Mouse (Mus musculus) megakaryocyte progenitor cell, adult 5-6 weeks (primary cell): ENCODE measurements around the gene Aqp6. TPM values are rescaled to one million over a fixed set of nuclear protein-coding genes. Genes with fewer than 3 reads are reported as not detected.

Experiments
- ATAC-seq: replicated peaks from 2 replicates; pipeline ENCODE4 v1.8.0; 2016; ENCODE audit warnings: mild to moderate bottlenecking, moderate TSS enrichment, inconsistent platforms; ENCODE audit not compliant: poor library complexity
- total RNA-seq, 2 experiments: library from RNA; stranded (forward) in 1 of 2; stranded (reverse) in 1 of 2; fragments of 157-497, 149-512 nt in 1 of 2; fragments of 200-1000 nt in 1 of 2; gene quantifications; 2 replicates each; pipeline versions ENCODE4 v1.2.3 to v1.2.4; 2015 to 2017

Aqp6 gene
- total RNA-seq, 2 experiments from 2014 or later = not detected

DNA sequence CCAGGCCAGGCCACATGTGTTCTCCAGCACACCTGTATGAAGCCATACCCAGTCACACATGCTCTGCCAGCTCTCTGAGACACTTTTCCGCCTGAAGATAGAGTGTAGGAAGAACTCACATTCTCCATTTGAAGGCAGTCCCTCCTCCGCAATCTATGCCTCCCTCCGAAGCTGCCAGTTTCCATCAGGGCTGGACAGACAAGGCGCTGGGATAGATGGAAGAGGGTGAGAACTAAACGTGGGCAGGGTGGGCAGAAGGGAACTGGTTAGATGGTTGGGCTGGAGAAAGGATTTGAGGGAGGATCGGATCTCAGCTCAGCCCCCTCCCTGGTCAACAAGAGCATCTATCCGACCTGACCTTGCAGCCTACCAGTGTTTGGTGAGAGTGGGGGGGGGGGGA, 4.4 kb upstream of the Aqp6 start:
- ATAC-seq = no peak

DNA sequence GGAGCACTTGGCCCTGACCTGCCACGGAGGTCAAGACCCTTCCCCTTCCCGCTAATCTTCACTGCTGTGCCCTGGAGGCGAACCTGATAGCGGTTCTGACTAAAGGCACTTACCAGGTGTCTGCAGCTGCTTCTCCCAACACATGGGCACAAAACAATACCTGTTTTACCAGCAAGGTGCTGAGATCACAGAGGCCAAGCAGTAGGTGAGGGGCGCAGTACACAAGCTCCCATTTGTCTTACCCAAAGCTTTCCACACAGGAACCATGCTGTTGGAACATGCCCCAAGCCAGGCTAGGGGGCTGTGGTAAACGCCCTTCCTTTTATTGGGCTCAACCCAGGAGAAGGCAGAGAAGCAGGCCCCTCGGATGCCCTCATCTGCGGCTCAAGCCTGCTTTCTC, 3.6 kb upstream of the Aqp6 start:
- no peak for ATAC-seq

GRCm38 (mm10) chr15:99599245-99600070, 1.7 kb upstream of the Aqp6 start:
- ATAC-seq = no peak

GRCm38 (mm10) chr15:99601823-99602120, 572 bp downstream of the Aqp6 start:
- ATAC-seq = no peak

- no peak for ATAC-seq
These were observed 1.1 kb downstream of the Aqp6 start for GRCm38 (mm10) chr15:99602206-99602820.

DNA sequence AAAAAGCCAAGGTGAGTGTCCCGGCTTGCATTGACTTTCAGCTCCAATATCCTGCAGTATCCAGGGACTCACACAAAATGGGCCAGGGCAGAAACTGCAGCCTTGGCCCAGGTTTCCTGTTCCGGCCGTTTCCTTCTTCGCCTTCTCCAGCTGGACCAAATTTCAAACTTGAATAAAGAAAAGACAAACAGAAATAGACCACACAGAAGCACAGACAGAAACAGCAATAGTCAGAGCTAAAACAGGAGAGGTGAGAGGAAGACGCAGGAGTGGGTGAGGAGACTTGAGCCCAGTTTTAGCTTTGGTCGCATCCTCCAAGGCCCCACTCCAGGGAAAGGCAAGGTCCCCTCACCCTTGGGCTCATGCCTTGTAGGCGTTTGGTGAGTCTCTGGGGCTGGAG, 2.0 kb downstream of the Aqp6 start:
- no peak for ATAC-seq

GRCm38 (mm10) chr15:99605595-99605994, 4.4 kb downstream of the Aqp6 start:
- ATAC-seq = no peak

DNA sequence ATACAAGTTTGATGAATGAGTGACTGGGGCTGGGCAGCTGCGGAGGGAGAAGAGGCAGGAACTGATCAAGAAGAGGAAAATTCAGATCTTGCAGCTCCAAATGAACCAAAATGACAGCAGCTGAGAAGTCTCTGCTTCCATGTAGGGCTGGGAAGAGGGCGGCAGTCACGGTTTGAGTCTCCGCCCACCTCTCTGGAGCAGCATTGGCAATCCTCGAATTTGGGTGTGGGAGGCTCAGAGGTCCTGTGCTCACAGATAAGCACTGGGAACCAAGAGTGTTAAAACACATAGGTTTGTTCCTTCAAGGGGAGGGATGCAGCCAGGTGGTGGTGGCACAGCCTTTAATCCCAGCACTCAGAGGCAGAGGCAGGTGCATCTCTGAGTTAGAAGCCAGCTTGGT, 5.3 kb downstream of the Aqp6 start:
- ATAC-seq = peak; percentile 88

DNA sequence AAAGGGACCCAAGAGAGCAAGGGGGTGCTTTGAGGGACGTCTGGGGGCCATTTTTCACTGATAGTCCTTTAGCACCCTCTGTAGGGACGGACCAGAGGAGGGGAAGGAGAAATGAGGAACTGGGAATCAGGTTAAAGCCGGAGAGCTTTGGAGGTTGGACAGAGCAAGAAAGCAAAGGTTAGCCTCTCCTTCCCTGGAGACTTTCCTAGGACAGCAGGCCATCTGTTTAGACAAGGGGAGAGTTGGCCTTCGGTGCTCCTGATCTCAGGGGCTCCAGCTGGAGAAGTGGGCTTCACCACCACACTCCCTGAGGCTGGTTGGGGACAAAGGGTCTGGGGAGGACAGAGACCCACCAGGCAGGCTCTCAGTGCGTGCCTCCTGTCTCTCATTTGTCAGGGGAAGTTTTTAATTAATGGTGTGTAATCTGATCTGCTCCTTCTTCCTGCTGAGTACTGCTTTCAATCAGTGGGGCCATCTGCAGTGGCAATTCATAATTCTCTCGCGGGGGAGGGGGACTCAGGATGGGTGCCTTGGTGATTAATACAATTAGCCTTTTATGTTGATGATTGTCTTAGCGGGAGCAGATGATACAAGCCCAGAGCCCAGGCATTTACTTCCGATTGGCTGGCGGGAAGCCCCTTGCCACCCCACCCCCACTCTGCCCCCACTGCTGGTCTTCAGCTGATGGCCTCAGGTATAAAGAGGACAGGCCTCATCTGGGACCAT, 6.4 kb downstream of the Aqp6 start:
- ATAC-seq = peak; percentile 40; the same call in 1 of the 2 replicates

- ATAC-seq = no peak
These were observed 7.4 kb downstream of the Aqp6 start for GRCm38 (mm10) chr15:99608382-99609125.

DNA sequence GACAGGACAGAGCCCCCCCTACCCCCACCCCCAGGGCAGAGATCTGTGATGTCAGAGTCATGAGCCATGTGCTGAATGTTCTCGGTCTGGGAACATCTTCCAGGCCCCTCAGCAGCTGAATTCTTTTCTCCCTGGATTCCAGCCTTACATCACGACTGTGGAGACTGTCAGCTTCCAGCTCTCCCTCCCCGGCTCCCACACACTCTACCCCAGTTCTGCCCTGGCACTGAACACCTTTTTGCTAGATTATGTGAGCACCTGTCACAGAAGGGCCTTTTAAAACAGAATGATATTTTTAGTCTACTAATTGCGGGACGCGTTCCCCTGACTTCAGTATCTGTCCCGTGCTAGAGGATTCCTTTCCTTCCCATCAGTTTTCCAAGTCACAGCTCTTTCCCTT, 10.4 kb downstream of the Aqp6 start:
- no peak for ATAC-seq

GRCm38 (mm10) chr15:99614273-99614672, 13.1 kb downstream of the Aqp6 start:
- no peak for ATAC-seq

DNA sequence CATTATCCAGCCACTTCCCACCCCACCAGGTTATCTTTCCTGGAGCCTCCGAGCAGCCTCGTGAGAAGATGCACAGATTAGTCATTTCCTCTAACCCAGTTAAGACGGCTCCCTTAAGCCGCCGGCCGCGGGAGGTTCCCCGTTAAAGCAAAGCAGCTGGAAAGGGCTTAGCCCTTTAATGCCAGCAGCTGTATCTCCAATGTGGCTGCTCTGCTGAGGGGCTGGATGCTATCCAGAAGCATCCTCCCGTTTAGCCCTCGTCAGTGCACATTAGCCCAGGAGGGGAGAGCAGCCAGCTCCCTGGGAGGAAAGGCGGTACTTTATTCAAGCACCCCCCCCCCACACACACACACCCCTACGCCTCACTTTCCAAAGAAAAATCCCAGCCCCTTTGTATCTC, 13.6 kb downstream of the Aqp6 start:
- no peak for ATAC-seq

GRCm38 (mm10) chr15:99615246-99615645, 14.0 kb downstream of the Aqp6 start:
- no peak for ATAC-seq

GRCm38 (mm10) chr15:99618595-99618994, 17.4 kb downstream of the Aqp6 start:
- ATAC-seq = peak; percentile 66

DNA sequence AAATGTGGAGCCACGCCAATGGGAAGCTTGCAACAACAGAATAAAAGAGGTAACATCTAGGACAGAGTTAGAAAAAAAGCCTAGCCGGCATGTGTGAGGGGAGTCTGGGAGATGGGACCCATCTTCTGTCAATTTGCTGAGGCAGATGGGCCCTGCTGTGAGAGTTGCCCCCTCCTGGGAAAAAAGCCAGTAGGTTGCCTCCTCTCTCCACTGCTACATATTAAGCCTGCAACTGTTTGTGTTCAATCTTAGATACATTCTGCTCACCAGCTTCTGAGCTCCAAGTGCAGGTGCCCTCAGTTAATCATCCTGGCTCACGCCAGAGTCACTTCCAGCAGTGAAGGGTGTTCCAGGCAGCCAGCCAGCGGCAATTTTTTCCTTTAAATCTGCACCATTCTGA, 18.6 kb downstream of the Aqp6 start:
- no peak for ATAC-seq

DNA sequence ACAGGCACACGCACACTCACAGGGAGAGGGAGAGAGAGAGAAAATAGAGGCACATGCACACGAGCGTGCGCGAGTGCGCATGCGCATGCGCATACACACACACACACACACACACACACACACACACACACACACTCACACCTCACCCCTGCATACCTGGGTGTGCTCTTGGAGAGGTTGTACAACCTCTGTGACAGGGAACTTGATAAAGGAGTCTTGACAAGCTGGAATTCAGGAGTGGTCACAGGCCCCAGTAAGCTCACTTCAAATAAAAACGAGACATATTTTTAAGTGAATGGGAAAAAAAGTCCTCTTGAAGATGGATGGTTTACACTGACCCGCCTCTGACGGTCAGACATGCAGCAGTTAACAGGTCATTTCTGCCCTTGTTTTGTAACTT, 20.9 kb downstream of the Aqp6 start:
- no peak for ATAC-seq

- ATAC-seq = peak; percentile 42; the same call in 1 of the 2 replicates
These were observed 30.4 kb downstream of the Aqp6 start for GRCm38 (mm10) chr15:99631618-99632017.

DNA sequence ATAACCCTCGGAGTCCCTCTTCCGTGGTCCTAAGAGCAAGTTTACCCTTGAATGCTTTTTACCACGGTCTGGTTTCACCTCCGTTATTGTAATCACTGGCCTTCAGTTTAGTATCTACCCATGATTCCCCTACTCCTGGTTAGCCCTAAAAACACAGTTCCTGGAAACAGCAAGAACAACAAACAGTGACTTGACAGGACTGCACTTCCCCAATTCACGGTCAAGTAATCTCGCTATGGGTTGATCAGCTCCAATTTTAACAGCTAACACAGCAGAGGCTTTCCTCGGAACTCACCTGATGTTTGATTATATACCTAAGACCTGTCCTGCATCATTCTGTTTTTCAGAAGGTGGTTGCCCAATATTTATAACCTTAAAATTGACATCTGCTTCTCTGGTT, 33.5 kb downstream of the Aqp6 start:
- ATAC-seq = peak; percentile 34; the same call in 1 of the 2 replicates

DNA sequence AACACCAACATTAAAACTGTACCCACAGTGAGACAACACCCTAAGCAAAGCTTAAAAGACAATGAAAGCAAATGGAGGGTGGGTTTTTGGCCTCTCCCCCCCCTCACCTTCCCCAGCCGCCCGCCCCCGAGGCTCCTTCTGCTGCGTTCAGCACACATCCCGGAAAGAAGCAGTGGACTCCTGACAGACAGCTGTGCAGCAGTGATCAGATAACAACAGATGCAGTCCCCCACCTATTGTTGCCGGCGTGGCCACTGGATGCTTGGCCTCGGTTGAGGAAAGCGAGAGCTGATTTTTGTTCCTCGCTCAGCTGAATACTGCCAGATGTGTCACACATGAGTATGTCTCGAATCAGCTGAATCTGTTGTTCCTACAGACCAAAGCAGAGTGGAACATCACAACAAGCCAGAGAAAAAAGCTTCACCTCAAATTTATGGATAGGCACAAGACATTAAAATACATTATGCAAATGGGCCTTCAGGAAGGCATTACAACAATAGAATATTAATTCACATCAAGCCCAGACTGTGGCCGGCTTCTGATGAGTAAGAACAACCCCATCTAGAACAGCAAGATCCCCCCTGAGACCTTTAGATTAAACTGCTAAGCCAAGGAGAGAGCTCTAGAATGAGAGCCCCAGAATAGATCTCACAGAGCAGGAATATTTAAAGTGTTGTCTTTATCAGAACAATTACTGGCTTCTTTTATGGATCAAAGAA, 36.4 kb downstream of the Aqp6 start:
- ATAC-seq = no peak

GRCm38 (mm10) chr15:99638124-99638485, 36.9 kb downstream of the Aqp6 start:
- ATAC-seq = no peak
